8 mouse cellular contexts compared by ENCODE assay signal in genomic region chr2:65021691-65022362, GRCm38 (mm10). TPM values are rescaled to one million over a fixed set of nuclear protein-coding genes. Genes with fewer than 3 reads are reported as not detected.
A peak's percentile ranks its signal among the peaks of the same experiment; 100 is the strongest.
DNase-seq lines count a peak whose midpoint lies in the region; ATAC-seq and TF ChIP-seq lines count a peak whose summit lies in the region.

No protein-coding gene starts in this region.

- H3K9me3 ChIP-seq in hindbrain, embryonic 13.5 days: no peaks in the 10 kb centered on the region
- no peaks in the 10 kb centered on the region for H3K9me3 ChIP-seq in liver, postnatal 0 days (ENCODE audit: low read length)

- no peak for TF ChIP-seq POLR2A in lung, adult 2 months (IDR thresholded peaks at IDR 0.05; ENCODE audit: borderline replicate concordance, extremely low read depth, low read depth, low read length)

- H3K4me3 ChIP-seq in lung, adult 2 months (replicated peaks; ENCODE audit: extremely low read depth, low read depth, low read length): peak overlapping the region; percentile 96
- H3K4me3 ChIP-seq in hindbrain, embryonic 13.5 days: peak overlapping the region; percentile 69
- H3K4me3 ChIP-seq in liver, postnatal 0 days (ENCODE audit: low read depth, low read length): peak overlapping the region; percentile 71

- 0 out of 2 replicates have a peak, but pooled peaks cover 5% of the 10 kb centered on the region for H3K4me1 ChIP-seq in lung, adult 2 months (ENCODE audit: control insufficient read depth, insufficient read depth, low read length)
- H3K4me1 ChIP-seq in hindbrain, embryonic 13.5 days (replicated peaks): peaks cover 7% of the 10 kb centered on the region
- no peaks in the 10 kb centered on the region for H3K4me1 ChIP-seq in liver, postnatal 0 days (ENCODE audit: insufficient read depth)

- no peaks in the 10 kb centered on the region for H3K36me3 ChIP-seq in hindbrain, embryonic 13.5 days
- H3K36me3 ChIP-seq in liver, postnatal 0 days (replicated peaks; ENCODE audit: insufficient read depth, low read length): no peaks in the 10 kb centered on the region

- H3K4me2 ChIP-seq in hindbrain, embryonic 13.5 days: peak overlapping the region; percentile 83
- peak overlapping the region; percentile 93 for H3K4me2 ChIP-seq in liver, postnatal 0 days (ENCODE audit: low read depth, low read length)

- 0 out of 2 replicates have a peak overlapping the region, but pooled peaks have one; percentile 53 for H3K27ac ChIP-seq in hindbrain, embryonic 13.5 days
- peak overlapping the region; percentile 66 for H3K27ac ChIP-seq in liver, postnatal 0 days (ENCODE audit: low read depth)

- no peak for TF ChIP-seq CTCF in lung, adult 2 months (IDR thresholded peaks at IDR 0.05; ENCODE audit: insufficient read depth, low read length)
- no peak for TF ChIP-seq CTCF in liver, postnatal 0 days (IDR thresholded peaks at IDR 0.05; ENCODE audit: low read depth)

- H3K9ac ChIP-seq in hindbrain, embryonic 13.5 days: peak overlapping the region; percentile 79
- peak overlapping the region; percentile 77 for H3K9ac ChIP-seq in liver, postnatal 0 days (replicated peaks)

- DNase-seq in lung, adult 2 months: no peak
- DNase-seq in lung, postnatal 36 days: no peak
- peak; percentile 11 for DNase-seq in embryo, embryonic 11.5 days (ENCODE audit: low read depth, low spot score)
- DNase-seq in liver, postnatal 0 days: no peak
- DNase-seq in adrenal gland, adult 2 months: no peak
- no peak for DNase-seq in spleen, postnatal 36 days (ENCODE audit: low spot score in 2 of 2)

- ATAC-seq in hindbrain, embryonic 13.5 days (ENCODE audit: low FRiP score): peak; percentile 65
- ATAC-seq in liver, postnatal 0 days: peak; percentile 40
- no peak for ATAC-seq in CD4-positive, CD25-positive, alpha-beta regulatory T cell, adult 4 months

- 16% methylated on average over 15 of the region's 15 CpGs for WGBS in lung, adult 2 months
- WGBS in hindbrain, embryonic 13.5 days: 10% methylated on average over 15 of the region's 15 CpGs
- 13% methylated on average over 15 of the region's 15 CpGs for WGBS in liver, postnatal 0 days (ENCODE audit: insufficient replicate concordance)

- H3K27me3 ChIP-seq in hindbrain, embryonic 13.5 days: peaks cover 8% of the 10 kb centered on the region; the same call in 1 of the 2 replicates
- H3K27me3 ChIP-seq in liver, postnatal 0 days (ENCODE audit: insufficient read depth, low read length): 0 out of 2 replicates have a peak, but pooled peaks cover 2% of the 10 kb centered on the region

- TF ChIP-seq EP300 in liver, postnatal 0 days (IDR thresholded peaks at IDR 0.05; ENCODE audit: low read depth): no peak

RNA-seq across cellular contexts. Expression of gene Grb14, which starts 3.0 kb away (rescaled TPM):
- polyA plus RNA-seq in lung, adult 2 months (2012; rRNA removed): 22.2 and 32.5 TPM in 2 replicates
- 16.4 and 19.0 TPM in 2 replicates for polyA plus RNA-seq in hindbrain, embryonic 13.5 days (2015; fragmentation: Nextera tagmentation; extraction: Ambion mirVana)
- polyA plus RNA-seq in liver, postnatal 0 days (2015; fragmentation: Nextera tagmentation; extraction: Ambion mirVana): 39.9 and 45.7 TPM in 2 replicates
- total RNA-seq in adrenal gland, adult 2 months (2021): 10 to 100 TPM; 20.1 to 50.6 TPM
- 7.8 and 9.2 TPM in 2 replicates for polyA plus RNA-seq in adrenal gland, adult 2 months (2012; rRNA removed)
- polyA plus RNA-seq in CD4-positive, CD25-positive, alpha-beta regulatory T cell, adult 4 months (2017; shearing (Covaris generic)): not detected
